Mouse (Mus musculus) thymus, adult 18-20 months (tissue): ENCODE results near the gene Maml3.

ENCODE experiments used
- DNase-seq, 2 experiments: peaks; one replicate each; pipeline ENCODE4 v3.0.0; 2022; ENCODE audit warnings: mixed read lengths in 2 of 2

Maml3 gene

DNA sequence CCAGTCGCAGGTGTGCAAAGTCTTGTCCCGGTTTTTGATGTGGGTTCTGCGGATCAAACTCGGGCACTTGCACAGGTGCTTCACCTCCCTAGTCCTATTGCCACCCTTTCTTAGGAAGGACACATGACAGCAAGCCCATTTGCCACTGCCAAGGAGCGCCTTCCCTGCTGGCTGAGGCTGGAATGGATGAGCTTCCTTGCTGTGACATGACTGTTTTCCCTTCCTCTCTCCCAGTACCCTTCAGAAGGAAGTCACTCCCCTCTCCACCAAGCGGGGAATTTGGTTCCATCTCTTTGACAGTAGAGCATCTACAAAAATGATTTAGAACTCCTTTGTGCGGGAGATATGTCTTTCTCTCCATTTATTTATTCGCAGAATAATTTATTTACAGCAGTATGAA, 155.2 kb downstream of the Maml3 start:
- DNase-seq, result no peak

DNA sequence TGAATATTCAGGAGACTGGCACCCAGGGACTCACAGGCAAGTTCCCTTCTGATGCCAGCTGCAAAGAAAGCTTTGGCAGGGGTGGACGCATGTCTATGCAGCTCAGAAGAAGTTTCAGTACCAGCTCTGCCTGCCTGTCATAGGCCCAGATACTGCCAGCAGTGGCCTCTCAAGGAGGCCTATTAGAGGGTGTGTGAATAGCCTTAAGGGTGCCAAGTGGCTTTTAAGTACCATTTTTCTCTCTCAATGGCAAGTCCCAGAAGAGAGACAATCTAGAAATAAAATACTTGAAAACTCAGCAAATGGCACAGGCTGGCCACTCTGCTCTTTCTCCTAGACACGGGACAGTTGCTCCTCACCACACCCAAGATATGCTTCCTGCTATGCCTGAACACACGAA, 157.7 kb downstream of the Maml3 start:
- no peak for DNase-seq

DNA sequence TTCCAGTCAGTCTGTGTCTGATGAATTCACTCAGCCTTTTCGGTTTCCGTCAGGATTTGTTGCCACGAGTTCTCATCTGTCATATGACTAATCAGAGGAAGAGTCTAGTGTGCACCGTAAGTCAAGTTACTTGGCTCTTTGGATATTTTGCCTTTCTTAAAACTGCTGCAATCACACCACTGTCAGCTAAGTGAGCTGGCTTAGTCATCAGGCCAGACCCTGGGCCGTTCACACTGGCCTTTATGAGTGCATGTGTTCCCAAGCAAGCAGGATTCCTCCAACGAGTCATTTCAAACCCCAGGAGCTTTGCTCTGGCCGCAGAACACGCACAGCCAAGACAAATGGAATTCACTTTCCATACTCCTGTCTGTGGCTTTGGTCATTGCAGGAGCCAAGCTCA, 161.2 kb downstream of the Maml3 start:
- no peak for DNase-seq

DNA sequence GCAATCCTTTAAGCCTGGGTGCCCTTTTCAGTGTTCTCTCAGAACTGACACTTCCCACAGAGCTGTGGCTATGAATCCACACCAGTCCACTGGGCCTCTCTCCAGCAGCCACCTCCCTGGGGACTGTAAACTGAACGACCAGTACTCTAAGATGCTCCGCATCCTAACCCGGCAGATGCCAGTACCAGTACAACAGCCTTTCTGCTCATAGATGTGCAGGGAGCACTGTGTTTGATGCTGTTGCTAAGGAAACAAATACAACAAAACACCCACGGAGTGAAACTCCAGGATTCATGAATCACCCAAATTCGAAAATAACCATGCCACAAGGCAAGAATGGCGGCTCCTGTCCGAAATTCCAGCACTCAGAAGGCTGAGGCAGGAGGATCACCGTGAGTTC, 163.1 kb downstream of the Maml3 start:
- DNase-seq, result no peak

DNA sequence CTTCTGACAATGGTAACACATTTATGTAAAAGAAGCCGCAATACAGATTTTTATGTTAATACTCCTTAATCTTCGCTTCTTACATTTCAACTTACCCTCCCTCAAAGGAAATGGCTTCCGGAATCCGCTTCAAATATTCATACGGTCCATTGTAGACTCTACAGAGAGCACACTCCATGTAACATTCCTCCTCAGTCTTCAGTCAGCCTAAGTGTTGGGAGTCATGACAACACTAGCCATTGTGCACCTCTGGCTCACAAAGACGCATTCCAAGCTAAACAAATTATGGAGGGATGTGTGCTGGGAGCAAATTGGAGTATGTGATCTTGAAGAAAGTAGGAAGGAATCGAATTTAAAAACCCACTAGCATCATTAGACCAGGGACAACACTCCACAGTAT, 165.0 kb downstream of the Maml3 start:
- DNase-seq, result no peak

DNA sequence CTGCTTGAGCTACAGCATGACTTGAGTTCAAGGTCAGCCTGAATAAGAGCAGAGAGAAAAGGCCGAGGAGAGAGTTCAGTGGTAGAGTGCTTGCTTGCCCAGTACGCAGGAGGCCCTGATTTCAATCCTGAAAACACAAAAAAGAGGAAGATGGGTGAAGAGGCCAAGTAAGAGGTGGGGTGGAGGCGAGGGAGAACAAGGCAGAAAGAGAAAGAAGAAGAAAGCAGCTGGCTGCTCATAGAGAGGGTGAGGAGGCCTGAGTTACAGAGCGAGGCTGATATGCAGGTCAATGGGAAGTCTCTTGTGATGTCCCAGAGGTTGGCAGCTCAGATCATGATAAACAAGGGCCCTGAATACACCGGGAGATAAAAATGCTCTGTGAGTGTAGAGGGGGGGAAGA, 165.8 kb downstream of the Maml3 start:
- DNase-seq, result no peak

DNA sequence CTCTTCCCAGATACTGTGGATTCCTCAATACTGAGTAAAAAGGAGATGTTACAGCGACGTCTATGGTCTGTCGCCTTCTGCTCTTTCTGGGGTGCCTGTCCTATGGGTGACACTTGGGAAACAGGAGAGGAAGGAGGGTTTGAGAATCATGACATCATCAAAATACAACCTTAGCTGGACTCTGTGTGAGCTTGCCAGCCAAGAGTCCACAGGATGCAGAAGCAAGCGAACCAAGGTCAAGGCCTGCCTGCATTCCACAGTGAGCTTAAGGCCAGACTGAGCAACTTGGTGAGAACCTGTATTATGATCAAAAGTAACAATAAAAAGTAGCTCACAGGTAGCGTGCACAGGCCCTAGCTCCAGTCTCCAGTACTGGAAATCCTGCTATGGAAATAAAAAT, 167.7 kb downstream of the Maml3 start:
- DNase-seq, result no peak

DNA sequence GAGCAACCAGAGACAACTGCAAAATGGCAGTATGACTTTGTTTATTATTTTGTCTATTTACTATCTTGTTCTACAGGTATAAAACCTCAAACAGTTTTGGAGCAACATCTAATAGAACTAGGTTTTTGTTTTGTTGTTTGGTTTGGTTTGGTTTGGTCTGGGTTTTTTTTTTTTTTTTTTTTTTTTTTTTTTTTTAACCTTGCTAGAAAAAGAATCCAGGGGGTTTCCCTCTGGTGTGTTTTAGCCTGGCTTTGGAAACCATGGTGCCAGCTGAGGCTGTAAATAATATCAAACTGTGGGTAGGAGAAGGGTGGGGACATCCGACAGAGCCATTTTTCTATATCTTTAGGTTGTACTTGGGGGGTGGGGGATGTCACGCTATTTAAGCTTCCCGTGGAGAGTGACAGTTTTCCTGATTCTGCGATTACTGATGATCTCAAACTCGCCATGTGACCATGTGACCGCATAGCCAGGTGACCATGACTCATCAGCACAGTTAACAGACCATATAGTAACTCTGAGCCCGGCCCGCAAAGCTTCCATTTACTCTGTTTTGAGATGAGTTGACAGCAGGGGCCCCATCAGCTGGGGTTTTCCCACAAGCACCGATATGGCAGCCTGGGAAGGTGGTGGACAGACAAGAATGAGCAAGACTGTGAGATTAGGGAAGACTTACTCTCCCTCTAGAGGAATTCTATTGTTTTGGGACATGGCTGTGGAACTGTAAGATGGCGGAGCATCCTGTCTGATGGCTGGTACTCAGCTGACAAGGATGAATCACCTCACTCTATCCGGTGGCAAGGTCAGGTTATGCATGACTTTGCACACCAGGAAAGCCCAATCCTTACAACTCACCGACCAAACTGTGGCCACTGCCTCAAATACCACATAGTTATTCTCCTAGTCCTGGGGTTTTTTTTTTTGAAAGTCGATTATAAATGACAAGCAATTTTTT, 170.1 kb downstream of the Maml3 start:
- DNase-seq, result no peak

DNA sequence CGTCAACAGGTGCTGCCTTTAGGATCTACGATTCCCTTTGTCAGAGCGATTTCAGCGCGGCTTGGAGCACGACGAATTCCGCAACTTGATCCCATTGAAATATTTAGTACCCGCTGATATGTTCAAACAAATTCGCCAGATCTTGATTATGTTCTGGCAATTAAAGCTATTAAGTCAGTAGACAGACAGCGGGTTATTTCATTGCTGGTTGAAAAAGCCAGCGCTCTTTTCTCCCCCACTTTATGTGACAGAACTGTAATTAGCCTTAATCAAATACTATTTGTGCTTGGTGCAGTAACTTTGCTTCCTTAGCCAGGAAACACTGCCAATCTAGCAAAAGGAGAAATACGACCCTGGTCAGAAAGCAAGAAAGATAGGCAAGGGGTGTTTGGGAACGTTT, 176.7 kb downstream of the Maml3 start:
- DNase-seq, result no peak

DNA sequence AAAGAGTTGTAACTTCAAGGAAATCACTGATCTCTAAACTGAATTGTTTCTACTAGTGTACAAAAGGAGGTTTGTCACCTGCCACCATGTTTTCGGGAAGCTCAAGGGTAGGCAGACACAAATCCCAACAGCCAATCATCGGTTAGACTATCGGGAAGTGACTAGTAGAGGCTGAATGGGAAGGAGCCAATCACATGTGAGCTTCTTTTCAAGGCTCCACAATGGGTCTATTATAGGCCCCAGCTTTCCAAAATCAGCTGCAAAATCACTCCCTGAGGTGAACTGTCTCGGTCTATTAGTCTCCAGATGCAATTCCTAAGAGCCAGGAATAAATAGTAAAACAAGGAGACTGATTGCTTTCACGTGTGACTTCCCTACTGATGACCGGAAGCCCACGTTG, 177.3 kb downstream of the Maml3 start:
- DNase-seq, result no peak

DNA sequence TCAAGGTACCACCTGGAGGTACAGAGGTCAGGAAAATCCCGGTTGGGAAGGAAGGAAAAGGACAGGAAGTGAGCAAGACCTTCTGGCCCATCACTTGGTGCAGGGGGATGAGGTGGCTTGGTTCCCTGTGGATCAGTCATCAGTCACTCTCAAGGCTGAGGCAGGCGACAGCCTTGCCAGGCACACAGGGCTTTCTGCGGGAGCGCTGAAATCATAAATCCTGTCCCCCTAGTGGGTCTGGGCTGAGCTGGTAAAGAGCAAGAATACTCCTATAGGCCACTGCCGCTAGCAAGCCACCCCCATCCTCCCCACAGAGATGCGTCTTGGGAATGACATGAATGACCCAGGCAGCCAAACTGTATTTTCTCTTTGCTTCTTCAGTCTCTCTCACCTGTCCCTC, 177.8 kb downstream of the Maml3 start:
- DNase-seq, result no peak

DNA sequence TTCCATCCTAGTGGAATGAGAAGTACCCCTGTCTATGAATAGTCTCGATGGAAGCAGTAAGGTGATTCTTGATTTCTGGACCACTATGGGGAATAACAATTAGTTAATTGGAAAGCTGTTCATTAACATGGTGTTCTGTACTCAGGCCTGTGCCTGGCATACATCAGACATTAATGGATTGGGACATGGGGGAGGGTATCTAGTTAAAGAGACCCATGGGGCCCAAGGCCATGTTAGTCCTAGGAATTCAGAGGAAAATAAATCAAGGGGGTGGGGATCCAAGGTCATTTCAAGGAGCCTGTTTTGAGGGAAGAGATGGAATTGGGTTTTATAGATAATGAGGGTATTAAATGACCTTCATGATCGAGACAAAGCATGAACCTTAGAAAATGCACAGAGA, 179.1 kb downstream of the Maml3 start:
- DNase-seq, result no peak

DNA sequence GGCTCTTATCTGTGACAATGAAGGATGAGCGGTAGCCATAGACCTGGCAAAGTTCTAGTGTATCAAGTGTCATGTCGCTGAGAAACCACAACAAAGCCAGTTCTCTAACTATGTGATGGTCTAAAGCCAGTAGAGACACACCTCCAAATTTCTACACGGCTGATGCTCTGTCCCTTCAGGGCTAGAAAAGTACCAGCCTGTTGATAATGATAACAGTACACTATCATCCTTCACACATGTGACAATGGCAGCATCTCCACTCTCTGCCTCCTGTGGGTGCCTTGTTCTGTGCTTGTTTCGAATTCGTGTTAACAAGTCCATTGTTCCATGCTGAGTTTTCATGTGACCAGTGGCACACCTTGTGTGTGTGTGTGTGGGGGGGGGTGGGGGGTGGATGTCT, 180.2 kb downstream of the Maml3 start:
- no peak for DNase-seq

DNA sequence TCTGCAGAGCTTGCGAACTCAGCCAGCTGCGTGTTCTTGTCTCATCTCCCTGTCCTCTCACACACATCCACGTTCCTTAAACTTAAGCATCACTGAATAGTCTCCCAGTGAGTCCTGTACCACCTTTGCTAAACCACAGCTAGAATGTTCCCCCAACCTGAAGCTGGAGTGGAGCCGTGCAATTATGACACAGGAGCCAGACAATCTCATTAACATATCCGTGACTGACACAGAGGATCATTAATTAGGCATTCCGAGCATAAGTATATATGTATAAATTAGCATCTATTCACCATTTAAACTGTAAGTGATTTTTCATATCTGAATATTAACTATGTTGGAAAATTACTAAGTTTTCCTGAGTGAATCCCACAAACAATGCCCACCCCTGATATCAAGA, 181.1 kb downstream of the Maml3 start:
- no peak for DNase-seq

DNA sequence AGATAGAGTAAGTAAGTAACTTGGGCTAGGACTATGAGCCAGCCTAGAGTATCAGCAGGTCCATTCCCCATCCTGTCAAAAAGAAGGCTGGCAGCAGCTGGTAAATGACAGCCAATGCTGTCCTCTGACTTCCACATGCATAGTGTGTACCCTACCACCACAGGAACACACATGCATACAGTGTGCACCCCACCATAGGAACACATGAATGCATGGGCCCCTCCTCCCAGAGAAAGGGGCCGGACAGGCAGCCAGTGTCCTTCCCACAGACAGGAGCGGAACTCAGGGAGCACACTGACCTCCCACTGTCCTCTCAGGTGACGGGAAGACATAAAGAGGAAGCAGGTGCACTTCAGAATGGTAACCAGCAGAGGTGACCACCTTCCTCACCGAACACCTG, 188.0 kb downstream of the Maml3 start:
- DNase-seq, result no peak

DNA sequence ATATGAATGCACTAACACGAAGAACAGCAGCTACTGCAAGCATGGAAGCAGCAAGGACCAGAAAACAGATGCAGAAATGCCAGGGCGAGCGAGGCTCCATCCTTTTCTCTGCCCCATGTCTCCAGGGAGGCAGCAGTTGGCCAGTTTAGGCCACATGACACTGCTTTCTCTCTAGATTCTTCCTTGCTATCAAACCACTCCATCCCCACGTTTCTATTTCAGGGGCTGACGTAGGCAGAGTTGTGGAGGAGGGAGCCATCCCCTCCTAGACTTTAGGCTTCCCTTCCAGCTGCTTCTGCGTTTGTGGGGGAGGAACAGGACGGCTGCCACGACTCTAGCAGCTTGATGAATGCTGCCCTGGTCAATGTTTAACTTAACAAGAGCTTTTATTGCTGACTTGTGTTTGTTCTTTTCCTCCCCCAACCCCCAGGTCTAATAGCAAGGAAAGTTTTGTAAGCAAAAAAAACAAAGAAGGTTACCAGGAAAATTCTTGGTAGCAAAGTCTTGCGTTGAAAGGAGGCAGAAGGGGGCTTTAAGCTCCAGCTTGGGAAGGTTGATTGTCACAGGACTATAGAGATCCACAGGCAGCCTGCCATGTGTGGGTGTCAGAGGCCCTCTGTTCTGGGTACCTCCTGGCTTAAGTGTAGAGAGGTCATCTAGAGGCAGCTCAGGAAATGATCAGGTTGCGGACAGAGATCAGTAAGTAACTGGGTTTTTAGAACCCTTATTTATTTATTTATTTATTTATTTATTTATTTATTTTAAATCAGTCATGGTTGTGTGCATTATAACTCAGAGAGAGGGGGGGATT, 188.6 kb downstream of the Maml3 start:
- DNase-seq, result no peak

DNA sequence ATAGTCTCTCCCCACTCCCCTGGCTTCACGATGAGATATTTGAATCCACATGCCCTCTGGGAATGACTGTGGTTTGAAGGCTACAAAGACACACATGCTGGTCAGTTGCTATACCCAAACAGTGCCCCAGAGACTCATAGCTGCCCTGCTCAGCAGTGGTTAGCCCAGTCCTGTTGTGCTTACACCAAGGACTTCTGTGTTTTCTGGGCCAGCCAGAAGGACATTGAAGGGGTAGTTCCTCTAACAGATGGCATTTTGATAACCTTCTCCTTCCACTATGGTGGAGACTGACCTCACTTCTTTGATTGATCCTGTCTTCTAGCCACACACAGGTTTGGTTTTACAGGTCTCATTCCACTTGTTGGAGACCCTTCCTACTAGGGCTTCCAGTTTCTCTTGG, 189.5 kb downstream of the Maml3 start:
- no peak for DNase-seq

DNA sequence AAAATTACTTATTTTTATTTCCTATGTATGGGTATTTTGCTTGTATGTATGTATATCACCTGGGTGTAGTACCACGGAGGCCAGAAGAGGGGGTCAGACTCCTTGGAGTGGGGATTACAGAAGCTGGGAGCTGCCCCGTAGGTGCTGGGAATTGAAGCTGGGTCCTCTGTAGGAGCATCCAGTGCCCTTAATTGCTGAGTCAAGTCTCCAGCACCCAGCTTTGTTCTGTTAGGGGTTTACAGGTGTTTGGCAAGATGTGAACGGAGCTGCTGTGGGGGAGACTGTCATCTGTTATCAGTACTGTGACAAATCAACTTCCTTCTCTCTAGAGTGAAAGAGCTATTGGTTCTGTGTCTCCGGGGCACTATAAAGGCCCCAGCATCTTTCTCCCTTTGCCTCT, 190.0 kb downstream of the Maml3 start:
- DNase-seq, result peak in 1 of 2 experiments; percentile 19

DNA sequence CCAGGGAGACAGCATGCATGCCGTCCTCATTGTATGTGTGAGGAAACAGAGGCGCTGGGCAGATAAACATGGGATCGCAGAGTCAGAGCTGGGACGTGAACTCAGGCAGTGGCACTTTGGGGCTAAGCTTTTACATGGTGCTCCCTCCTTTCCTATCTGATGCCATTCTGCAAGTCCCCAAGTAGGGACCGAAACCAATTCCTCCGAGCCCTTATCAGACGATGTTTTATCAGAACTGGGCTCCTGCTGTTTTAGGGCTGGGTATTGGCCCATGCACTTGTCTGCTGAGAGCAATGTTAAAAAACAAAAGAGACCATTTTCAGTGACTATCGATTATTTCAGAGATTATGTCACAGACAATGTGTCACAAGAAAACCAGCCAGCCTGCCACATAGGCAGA, 191.4 kb downstream of the Maml3 start:
- DNase-seq, result no peak

DNA sequence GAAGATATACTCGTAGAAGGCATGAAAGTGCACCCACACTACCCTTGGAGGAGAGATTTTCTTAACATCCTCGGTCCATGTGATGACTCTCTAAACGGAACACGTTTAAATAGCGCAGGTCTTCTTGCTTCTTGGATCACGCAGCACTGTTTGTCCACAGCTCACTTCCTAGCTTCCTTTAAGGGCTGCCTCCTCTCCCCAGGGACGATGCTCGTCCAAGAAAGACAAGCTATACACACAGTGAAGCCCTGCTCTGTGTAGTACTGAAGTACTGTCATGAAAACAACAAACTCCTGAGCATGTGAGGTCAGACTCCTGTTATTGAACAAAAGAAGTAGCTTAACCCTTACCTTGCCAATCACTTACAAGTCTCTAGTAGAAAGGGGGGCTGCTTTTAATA, 192.7 kb downstream of the Maml3 start:
- DNase-seq, result no peak

DNA sequence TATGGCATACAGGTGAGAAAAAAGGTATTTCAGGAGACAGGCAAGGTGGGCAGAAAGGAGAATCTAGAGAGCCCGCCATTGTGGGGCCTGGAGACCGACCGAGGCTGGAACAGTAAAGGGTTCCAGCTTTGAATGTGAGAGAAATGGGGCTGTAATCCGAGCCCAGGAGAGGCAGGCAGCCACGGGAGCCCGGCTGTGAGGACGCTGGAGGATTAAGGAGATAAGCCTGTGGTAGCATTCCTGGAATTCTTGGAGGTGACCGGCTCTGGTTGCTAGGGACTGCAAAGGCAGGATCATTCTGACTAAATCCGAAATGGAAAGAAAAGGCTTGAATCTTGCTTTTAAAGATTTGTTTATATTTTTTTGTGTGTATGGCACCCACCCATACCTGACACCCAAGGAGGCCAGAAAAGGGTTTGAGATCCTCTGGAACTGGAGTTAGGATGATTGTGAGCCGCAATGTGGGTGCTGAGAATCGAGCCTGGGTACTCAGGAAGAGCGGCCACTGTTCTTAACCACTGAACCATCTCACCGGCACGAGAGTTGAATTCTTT, 196.4 kb downstream of the Maml3 start:
- no peak for DNase-seq

DNA sequence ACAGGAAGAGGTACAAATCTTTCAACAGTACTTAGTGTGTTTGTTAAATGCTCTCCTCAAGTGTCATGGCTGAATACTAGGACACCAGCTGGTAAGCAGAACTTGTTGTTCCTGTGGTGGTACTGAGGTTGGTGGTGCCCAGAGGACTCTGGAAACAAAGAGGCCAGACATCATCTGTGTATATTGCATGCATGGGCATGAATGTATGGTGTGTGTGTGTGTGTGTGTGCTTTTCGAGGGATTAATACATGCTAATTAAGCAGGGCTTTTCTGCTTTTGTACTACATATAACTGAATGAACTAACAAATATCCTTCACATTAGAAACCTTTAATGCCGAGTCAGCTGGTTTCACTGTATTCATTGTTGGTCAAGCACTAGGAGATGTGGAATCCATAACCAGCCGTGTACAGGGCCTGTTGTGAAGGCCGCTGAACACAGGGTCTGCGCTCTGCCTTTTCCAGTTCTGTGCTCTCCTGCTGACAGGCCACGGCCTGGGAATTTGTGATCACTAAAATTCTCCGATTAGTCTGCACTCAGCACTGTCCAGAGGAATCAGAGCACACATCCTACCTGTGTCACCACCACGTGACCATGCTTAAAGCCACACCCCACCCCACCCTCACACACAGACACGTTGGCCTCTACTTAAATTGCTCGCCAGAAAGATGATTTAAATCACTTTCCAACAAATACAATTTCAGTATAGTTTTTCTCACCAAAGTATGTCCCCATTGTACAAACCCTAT, 197.6 kb downstream of the Maml3 start:
- no peak for DNase-seq

DNA sequence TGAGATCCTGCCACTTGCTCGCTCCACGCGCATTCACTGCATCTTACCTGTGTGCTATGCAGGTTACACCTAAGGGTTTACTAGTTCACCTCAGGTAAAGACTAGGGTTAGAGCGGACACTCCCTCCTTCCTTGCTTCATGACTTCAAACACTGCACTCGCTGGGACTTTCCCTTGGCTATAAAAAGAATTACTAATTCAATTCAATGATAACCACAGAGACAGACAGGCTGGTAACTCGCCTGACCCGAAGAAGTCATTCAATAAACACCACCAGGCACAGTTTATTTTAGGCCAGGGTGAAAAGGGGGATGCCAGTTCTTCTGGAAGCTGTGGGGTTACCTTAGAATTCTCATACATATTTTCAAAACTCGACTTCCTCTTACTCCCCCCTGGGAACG, 199.0 kb downstream of the Maml3 start:
- no peak for DNase-seq
